Mouse (Mus musculus): ENCODE results near the gene Reep1. TPM values are rescaled to one million over a fixed set of nuclear protein-coding genes. Genes with fewer than 3 reads are reported as not detected.
A peak's percentile ranks its signal among the peaks of the same experiment; 100 is the strongest.

Gene Reep1
- total and polyA plus RNA-seq, 2 experiments from 2014 or later: 243 to 402 TPM

GRCm38 (mm10) chr6:71735600-71736010, 28.2 kb downstream of the Reep1 start:
- no peak for ATAC-seq
- 39% methylated on average over 4 of the region's 4 CpGs for WGBS
- no peak for DNase-seq

GRCm38 (mm10) chr6:71736101-71736500, 28.7 kb downstream of the Reep1 start:
- no peaks in the 10 kb centered on the region for H3K9me3 ChIP-seq (ENCODE audit: low read length)
- no peak for TF ChIP-seq CTCF (IDR thresholded peaks at IDR 0.05; ENCODE audit: low read depth)
- H3K27me3 ChIP-seq (ENCODE audit: insufficient read depth, low read length): no peaks in the 10 kb centered on the region
- DNase-seq (no peak), ATAC-seq (no peak)
- H3K4me3 ChIP-seq (ENCODE audit: low read depth, low read length): no peak overlapping the region
- H3K36me3 ChIP-seq (ENCODE audit: insufficient read depth): peaks cover 4% of the 10 kb centered on the region; the same call in 1 of the 2 replicates
- no peak overlapping the region for H3K9ac ChIP-seq
- no peak overlapping the region for H3K4me2 ChIP-seq (ENCODE audit: low read depth)
- peaks cover 15% of the 10 kb centered on the region; the same call in 1 of the 2 replicates for H3K4me1 ChIP-seq (ENCODE audit: insufficient read depth)
- no peak overlapping the region for H3K27ac ChIP-seq (ENCODE audit: low read depth, low read length)
- 77% methylated on average over 5 of the region's 5 CpGs for WGBS

More at GRCm38 (mm10) chr6:71735600-71736010, 28.2 kb downstream of the Reep1 start:
- H3K4me3 ChIP-seq (ENCODE audit: low read depth, low read length): no peak overlapping the region
- no peak overlapping the region for H3K27ac ChIP-seq (ENCODE audit: low read depth, low read length)
- H3K4me2 ChIP-seq (ENCODE audit: low read depth): no peak overlapping the region
- H3K36me3 ChIP-seq (ENCODE audit: insufficient read depth): peaks cover 5% of the 10 kb centered on the region; the same call in 1 of the 2 replicates
- no peak for TF ChIP-seq CTCF (IDR thresholded peaks at IDR 0.05; ENCODE audit: low read depth)
- H3K9me3 ChIP-seq (ENCODE audit: low read length): no peaks in the 10 kb centered on the region
- 0 out of 2 replicates have a peak, but pooled peaks cover 10% of the 10 kb centered on the region for H3K4me1 ChIP-seq (ENCODE audit: insufficient read depth)
- H3K27me3 ChIP-seq (ENCODE audit: insufficient read depth, low read length): no peaks in the 10 kb centered on the region
- no peak overlapping the region for H3K9ac ChIP-seq

- DNase-seq: no peak
- H3K27ac ChIP-seq (ENCODE audit: low read depth, low read length): no peak overlapping the region
- H3K36me3 ChIP-seq (ENCODE audit: insufficient read depth): no peaks in the 10 kb centered on the region; the same call in 1 of the 2 replicates
- TF ChIP-seq CTCF (IDR thresholded peaks at IDR 0.05; ENCODE audit: low read depth): no peak
- no peak overlapping the region for H3K4me2 ChIP-seq (ENCODE audit: low read depth)
- H3K9ac ChIP-seq: no peak overlapping the region
- H3K27me3 ChIP-seq (ENCODE audit: insufficient read depth, low read length): no peaks in the 10 kb centered on the region
- WGBS: 80% methylated on average over 8 of the region's 8 CpGs
- peaks cover 18% of the 10 kb centered on the region; the same call in 1 of the 2 replicates for H3K4me1 ChIP-seq (ENCODE audit: insufficient read depth)
- ATAC-seq: no peak
- no peaks in the 10 kb centered on the region for H3K9me3 ChIP-seq (ENCODE audit: low read length)
- no peak overlapping the region for H3K4me3 ChIP-seq (ENCODE audit: low read depth, low read length)
Measured at GRCm38 (mm10) chr6:71737202-71737601, 29.8 kb downstream of the Reep1 start.

GRCm38 (mm10) chr6:71738611-71739010, 31.2 kb downstream of the Reep1 start:
- 51% methylated on average over 4 of the region's 4 CpGs for WGBS
- Histone ChIP-seq H3K27me3 (ENCODE audit: insufficient read depth, low read length) (no peaks in the 10 kb centered on the region), H3K9ac (no peak overlapping the region), H3K4me3 (ENCODE audit: low read depth, low read length) (no peak overlapping the region), H3K27ac (ENCODE audit: low read depth, low read length) (no peak overlapping the region), H3K4me2 (ENCODE audit: low read depth) (no peak overlapping the region), H3K4me1 (ENCODE audit: insufficient read depth) (peaks cover 18% of the 10 kb centered on the region; the same call in 1 of the 2 replicates), H3K36me3 (ENCODE audit: insufficient read depth) (no peaks in the 10 kb centered on the region; the same call in 1 of the 2 replicates), H3K9me3 (ENCODE audit: low read length) (no peaks in the 10 kb centered on the region)
- DNase-seq (no peak), ATAC-seq (no peak)
- no peak for TF ChIP-seq CTCF (IDR thresholded peaks at IDR 0.05; ENCODE audit: low read depth)

GRCm38 (mm10) chr6:71740921-71741320, 33.6 kb downstream of the Reep1 start:
- ATAC-seq: peak; percentile 15; the same call in 1 of the 2 replicates
- H3K9ac ChIP-seq: peak overlapping the region; percentile 41
- no peak for TF ChIP-seq CTCF (IDR thresholded peaks at IDR 0.05; ENCODE audit: low read depth)
- 6% methylated on average over 13 of the region's 13 CpGs for WGBS
- H3K4me1 ChIP-seq (ENCODE audit: insufficient read depth): peaks cover 18% of the 10 kb centered on the region; the same call in 1 of the 2 replicates
- H3K4me2 ChIP-seq (ENCODE audit: low read depth): peak overlapping the region; percentile 17; the same call in 1 of the 2 replicates
- H3K27me3 ChIP-seq (ENCODE audit: insufficient read depth, low read length): no peaks in the 10 kb centered on the region
- H3K27ac ChIP-seq (ENCODE audit: low read depth, low read length): peak overlapping the region; percentile 66; the same call in 1 of the 2 replicates
- no peaks in the 10 kb centered on the region for H3K9me3 ChIP-seq (ENCODE audit: low read length)
- DNase-seq: peak; percentile 55
- H3K36me3 ChIP-seq (ENCODE audit: insufficient read depth): no peaks in the 10 kb centered on the region; the same call in 1 of the 2 replicates
- no peak overlapping the region for H3K4me3 ChIP-seq (ENCODE audit: low read depth, low read length)

- TF ChIP-seq CTCF (IDR thresholded peaks at IDR 0.05; ENCODE audit: low read depth): no peak
- H3K9ac ChIP-seq: no peak overlapping the region
- DNase-seq (no peak), ATAC-seq (no peak)
- H3K36me3 ChIP-seq (ENCODE audit: insufficient read depth): no peaks in the 10 kb centered on the region
- H3K27me3 ChIP-seq (ENCODE audit: insufficient read depth, low read length): no peaks in the 10 kb centered on the region
- H3K27ac ChIP-seq (ENCODE audit: low read depth, low read length): no peak overlapping the region
- H3K4me3 ChIP-seq (ENCODE audit: low read depth, low read length): no peak overlapping the region
- WGBS: 76% methylated on average over 6 of the region's 6 CpGs
- H3K4me2 ChIP-seq (ENCODE audit: low read depth): no peak overlapping the region
- peaks cover 25% of the 10 kb centered on the region; the same call in 1 of the 2 replicates for H3K4me1 ChIP-seq (ENCODE audit: insufficient read depth)
- no peaks in the 10 kb centered on the region for H3K9me3 ChIP-seq (ENCODE audit: low read length)
Measured at GRCm38 (mm10) chr6:71741998-71742636, 34.8 kb downstream of the Reep1 start.

- H3K27me3 ChIP-seq (ENCODE audit: insufficient read depth, low read length): no peaks in the 10 kb centered on the region
- WGBS: 86% methylated on average over 6 of the region's 6 CpGs
- DNase-seq: no peak
Measured at GRCm38 (mm10) chr6:71744934-71745333, 37.6 kb downstream of the Reep1 start.

More at GRCm38 (mm10) chr6:71744934-71745333, 37.6 kb downstream of the Reep1 start:
- no peak for TF ChIP-seq CTCF (IDR thresholded peaks at IDR 0.05; ENCODE audit: low read depth)
- no peak overlapping the region for H3K9ac ChIP-seq
- no peaks in the 10 kb centered on the region for H3K9me3 ChIP-seq (ENCODE audit: low read length)
- ATAC-seq: no peak
- no peak overlapping the region for H3K4me2 ChIP-seq (ENCODE audit: low read depth)
- no peak overlapping the region for H3K27ac ChIP-seq (ENCODE audit: low read depth, low read length)
- no peak overlapping the region for H3K4me3 ChIP-seq (ENCODE audit: low read depth, low read length)
- H3K36me3 ChIP-seq (ENCODE audit: insufficient read depth): no peaks in the 10 kb centered on the region
- peaks cover 17% of the 10 kb centered on the region; the same call in 1 of the 2 replicates for H3K4me1 ChIP-seq (ENCODE audit: insufficient read depth)

All from forebrain, postnatal 0 days (tissue).